Mouse (Mus musculus) layer of hippocampus, adult 9-10 months (tissue): Measurements from ENCODE around the gene Scaf11.

ENCODE experiments used
- DNase-seq: peaks from one replicate; pipeline ENCODE4 v3.0.0; 2022; ENCODE audit warnings: low spot score

The Scaf11 gene

GRCm38 (mm10) chr15:96395071-96395470, 65.6 kb downstream of the Scaf11 start:
- DNase-seq: no peak

DNA sequence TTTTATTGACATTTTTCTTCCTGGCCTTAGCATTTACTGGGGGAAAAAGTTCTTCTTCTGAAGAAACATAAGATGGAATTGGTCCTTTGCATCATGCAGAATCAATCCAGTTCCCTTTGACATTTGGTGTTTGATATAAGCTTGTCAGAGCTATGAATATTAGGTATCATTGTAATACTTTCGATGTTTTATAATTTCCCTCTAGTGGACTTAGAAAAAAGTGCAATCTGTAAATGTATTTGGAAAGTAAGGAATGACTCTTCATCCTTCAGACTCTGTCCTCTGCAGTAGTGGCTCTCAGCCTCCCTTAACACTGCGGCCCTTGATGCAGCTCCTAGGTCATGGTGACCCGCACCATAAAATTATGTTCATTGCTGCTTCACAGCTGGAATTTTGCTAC, 67.8 kb downstream of the Scaf11 start:
- no peak for DNase-seq

DNA sequence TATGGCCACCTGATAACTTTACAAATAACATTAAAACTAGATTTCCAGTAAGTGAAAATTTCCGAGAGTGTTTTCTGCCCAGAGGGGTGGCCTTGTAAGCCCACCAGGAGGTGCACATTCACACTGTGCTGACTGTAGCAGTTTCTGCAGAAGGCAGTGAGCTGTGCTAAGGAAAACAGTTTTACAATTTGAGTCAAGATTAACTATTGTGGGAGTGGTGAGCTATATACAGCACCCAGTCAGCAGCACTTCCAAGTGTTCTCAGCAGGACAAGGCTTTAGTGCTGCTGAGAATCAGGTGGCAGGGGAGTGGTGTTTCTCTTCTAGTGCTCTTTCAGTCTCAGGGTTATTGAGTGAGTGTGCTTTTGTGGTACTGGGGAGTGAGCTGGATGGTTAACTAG, 72.1 kb downstream of the Scaf11 start:
- no peak for DNase-seq

- no peak for DNase-seq
Measured at GRCm38 (mm10) chr15:96382223-96382622, 78.4 kb downstream of the Scaf11 start.

- DNase-seq: no peak
Measured at GRCm38 (mm10) chr15:96377701-96378100, 82.9 kb downstream of the Scaf11 start.

DNA sequence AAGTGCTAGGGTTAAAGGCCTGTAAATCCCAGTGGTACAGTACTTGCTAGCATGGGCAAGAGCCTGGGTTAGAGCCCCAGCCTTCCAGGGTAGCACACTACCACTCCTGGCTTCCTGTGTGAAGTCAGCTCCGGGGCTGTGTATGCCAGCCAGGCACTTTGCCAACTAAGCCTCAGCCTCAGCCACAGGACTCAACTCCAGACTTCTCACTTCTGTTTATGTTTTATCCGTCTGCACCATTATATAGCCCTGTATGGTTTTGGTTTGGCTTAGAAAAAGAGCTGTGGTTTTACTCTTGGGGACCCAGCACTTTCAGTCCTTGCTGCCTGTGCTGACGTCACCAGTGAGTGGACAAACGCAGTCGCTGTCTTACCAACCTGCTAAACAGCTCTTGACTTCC, 83.4 kb downstream of the Scaf11 start:
- no peak for DNase-seq

- DNase-seq: no peak
Measured at GRCm38 (mm10) chr15:96376214-96376613, 84.4 kb downstream of the Scaf11 start.

DNA sequence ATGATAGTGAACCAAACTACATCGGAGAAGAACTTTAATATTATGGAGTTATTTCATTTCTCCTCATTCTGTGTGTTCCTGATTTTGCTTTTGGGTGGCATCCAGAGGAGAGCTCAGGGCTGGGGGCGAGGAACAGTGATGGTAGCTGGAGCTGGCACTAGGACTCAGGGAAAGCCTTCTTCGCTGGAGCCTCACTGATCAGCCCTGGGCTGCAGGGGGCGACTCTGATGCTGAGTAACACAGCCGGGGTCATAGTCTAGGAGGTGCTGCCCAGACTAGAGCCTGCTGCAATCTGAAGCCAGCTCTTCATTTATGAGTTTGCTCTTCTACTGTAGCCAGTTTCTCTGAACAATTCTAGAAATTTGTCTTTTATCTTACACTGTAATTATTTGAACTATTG, 87.5 kb downstream of the Scaf11 start:
- no peak for DNase-seq

DNA sequence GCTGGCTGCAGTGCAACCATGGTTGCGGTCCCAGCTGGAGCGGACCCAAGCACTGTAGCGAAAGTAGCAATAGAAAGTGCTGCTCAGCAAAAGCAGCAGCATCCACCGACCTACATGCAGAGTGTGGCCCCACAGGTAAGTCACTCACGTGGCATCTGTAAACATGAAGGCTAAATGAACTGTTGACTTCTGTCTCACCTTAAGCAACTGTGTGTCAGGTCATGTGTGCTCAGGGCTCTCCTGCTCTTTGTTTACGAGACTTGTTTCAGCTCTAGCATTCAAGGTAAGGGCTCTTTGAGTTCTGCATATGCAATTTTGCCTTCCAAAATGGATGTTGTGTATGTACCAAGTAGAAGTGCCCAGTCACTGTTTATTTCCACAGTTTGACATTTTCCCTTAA, 88.0 kb downstream of the Scaf11 start:
- DNase-seq: no peak

GRCm38 (mm10) chr15:96371311-96371710, 89.3 kb downstream of the Scaf11 start:
- DNase-seq: no peak

GRCm38 (mm10) chr15:96366176-96366963, 94.3 kb downstream of the Scaf11 start:
- no peak for DNase-seq

DNA sequence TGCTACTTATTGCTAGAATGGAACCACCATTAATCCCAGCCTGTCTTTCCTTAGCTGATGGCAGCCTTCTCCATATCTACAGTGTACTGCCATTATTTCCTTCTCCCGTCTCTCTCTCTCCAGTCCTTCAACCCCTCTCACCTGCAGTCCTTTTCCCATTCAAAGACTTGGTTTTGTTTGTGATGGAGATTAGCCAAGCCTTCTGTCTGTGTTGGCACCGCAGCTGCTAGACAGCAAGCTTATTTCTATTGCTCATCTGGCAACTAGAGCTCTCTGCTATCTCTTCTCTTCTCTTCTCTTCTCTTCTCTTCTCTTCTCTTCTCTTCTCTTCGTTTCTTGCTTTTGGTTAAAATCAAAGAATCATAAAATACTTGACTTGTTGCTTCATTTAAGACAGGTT, 95.3 kb downstream of the Scaf11 start:
- DNase-seq: no peak
